Mouse (Mus musculus) myocyte (in vitro differentiated cells): Measurements from ENCODE around the gene Ttc12.

ENCODE experiments used
- E2F4 ChIP-seq: IDR thresholded peaks from one replicate; pipeline ENCODE4 v1.6.1; 2011; ENCODE audit warnings: mild to moderate bottlenecking, control low read depth, moderate library complexity; ENCODE audit not compliant: insufficient read depth
- POLR2A ChIP-seq: IDR thresholded peaks from one replicate; pipeline ENCODE4 v1.6.1; 2011; ENCODE audit warnings: low read depth, mild to moderate bottlenecking, control low read depth, moderate library complexity; ENCODE audit not compliant: insufficient read length
- TCF12 ChIP-seq: IDR thresholded peaks from one replicate; pipeline ENCODE4 v1.6.1; 2011; ENCODE audit warnings: mild to moderate bottlenecking, control low read depth; ENCODE audit not compliant: poor library complexity, insufficient read depth, severe bottlenecking

DNA sequence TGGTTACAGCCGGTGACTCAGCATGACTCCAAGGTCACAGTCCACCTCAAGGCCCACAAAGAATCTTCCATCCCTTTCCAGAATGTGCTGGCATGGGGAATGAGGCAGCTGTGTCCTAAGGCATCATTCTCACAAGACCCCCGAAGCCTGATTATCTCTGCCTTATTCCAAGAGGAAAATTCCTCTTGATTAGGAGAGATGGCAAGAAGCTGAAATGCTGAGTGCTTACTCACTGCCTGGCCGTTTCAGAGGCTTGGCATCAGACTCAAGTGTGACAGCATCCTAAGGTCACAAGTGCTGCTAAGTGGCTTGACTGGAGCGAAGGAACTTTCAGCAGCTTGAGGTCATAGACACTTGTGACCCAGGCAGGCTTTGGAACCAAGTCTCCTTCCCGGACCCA is 75.4 kb downstream of the Ttc12 start:
- no peak for TF ChIP-seq POLR2A
- no peak for TF ChIP-seq E2F4
- TF ChIP-seq TCF12, result no peak
